Mouse (Mus musculus) C2C12 (cell line): ENCODE results near the gene Clec10a. TPM values are rescaled to one million over a fixed set of nuclear protein-coding genes. Genes with fewer than 3 reads are reported as not detected.
A peak's percentile ranks its signal among the peaks of the same experiment; 100 is the strongest.

Source experiments
- H3K27me3 ChIP-seq: one replicate; pipeline ENCODE4 v1.6.1; 2011; ENCODE audit not compliant: control insufficient read depth, insufficient read depth, insufficient read length
- H3K36me3 ChIP-seq: one replicate; pipeline ENCODE4 v1.6.1; 2011; ENCODE audit not compliant: control insufficient read depth, insufficient read depth
- H3K4me3 ChIP-seq: one replicate; pipeline ENCODE4 v1.5.1; 2011; ENCODE audit warnings: mild to moderate bottlenecking, control low read depth; ENCODE audit not compliant: poor library complexity, insufficient read depth, severe bottlenecking
- H3K79me2 ChIP-seq: one replicate; pipeline ENCODE4 v1.6.1; 2011; ENCODE audit not compliant: control insufficient read depth, insufficient read depth
- H3K79me3 ChIP-seq: one replicate; pipeline ENCODE4 v1.6.1; 2011; ENCODE audit warnings: low read depth, control low read depth
- H3ac ChIP-seq: one replicate; pipeline ENCODE3; 2011; ENCODE audit warnings: low read depth; ENCODE audit not compliant: control insufficient read depth, insufficient read length
- CEBPB ChIP-seq: IDR thresholded peaks from one replicate; pipeline ENCODE4 v1.6.1; 2011; ENCODE audit warnings: low read depth, mild to moderate bottlenecking, control low read depth, moderate library complexity
- CTCF ChIP-seq: IDR thresholded peaks from one replicate; pipeline ENCODE4 v1.5.1; 2011; ENCODE audit not compliant: control insufficient read depth, insufficient read depth, insufficient read length
- FOSL1 ChIP-seq: IDR thresholded peaks from one replicate; pipeline ENCODE4 v1.8.0; 2011; ENCODE audit warnings: mild to moderate bottlenecking, low read length; ENCODE audit not compliant: poor library complexity, insufficient read depth, severe bottlenecking
- MAX ChIP-seq: IDR thresholded peaks from one replicate; pipeline ENCODE4 v1.6.1; 2011; ENCODE audit warnings: mild to moderate bottlenecking, control low read depth
- MYOD1 ChIP-seq: IDR thresholded peaks from one replicate; pipeline ENCODE4 v1.6.1; 2011; ENCODE audit warnings: low read depth; ENCODE audit not compliant: control insufficient read depth, insufficient read length
- MYOG ChIP-seq: IDR thresholded peaks from one replicate; pipeline ENCODE4 v1.6.1; 2011; ENCODE audit not compliant: control insufficient read depth, insufficient read length; ENCODE audit errors: extremely low read depth
- USF1 ChIP-seq: IDR thresholded peaks from one replicate; pipeline ENCODE4 v1.6.1; 2011; ENCODE audit warnings: low read depth, mild to moderate bottlenecking, control low read depth, moderate library complexity
- polyA plus RNA-seq: library from polyadenylated mRNA; unstranded; fragments of >200 nt; fragmentation: generic; extraction: Trizol; gene quantifications from one replicate; pipeline ENCODE4 v1.2.1, GENCODE M21; 2012; ENCODE audit warnings: missing spikeins

Gene Clec10a
- polyA plus RNA-seq, 1 experiment, result 0.20 TPM

- H3K79me2 ChIP-seq, result peaks cover 74% of the 10 kb centered on the region
- H3K4me3 ChIP-seq, result peak overlapping the region; percentile 59
- no peak for TF ChIP-seq MYOG
- TF ChIP-seq CTCF, result no peak
- no peak for TF ChIP-seq USF1
- no peak for TF ChIP-seq MYOD1
- TF ChIP-seq FOSL1, result no peak
- TF ChIP-seq MAX, result no peak
- TF ChIP-seq CEBPB, result no peak
- H3K27me3 ChIP-seq, result no peaks in the 10 kb centered on the region
- H3K79me3 ChIP-seq, result peaks cover 20% of the 10 kb centered on the region
- H3K36me3 ChIP-seq, result peaks cover 30% of the 10 kb centered on the region
- peak overlapping the region; percentile 75 for H3ac ChIP-seq
Observed at GRCm38 (mm10) chr11:70216103-70216502, 60.1 kb downstream of the Clec10a start.

- Histone ChIP-seq H3K36me3 (peaks cover 30% of the 10 kb centered on the region), H3K27me3 (no peaks in the 10 kb centered on the region), H3ac (no peak overlapping the region), H3K79me3 (peaks cover 20% of the 10 kb centered on the region), H3K4me3 (no peak overlapping the region), H3K79me2 (peaks cover 90% of the 10 kb centered on the region)
- TF ChIP-seq CEBPB, result no peak
- no peak for TF ChIP-seq CTCF
- TF ChIP-seq USF1, result no peak
- no peak for TF ChIP-seq MAX
- TF ChIP-seq MYOG, result no peak
Observed at GRCm38 (mm10) chr11:70218039-70218438, 62.0 kb downstream of the Clec10a start.

- no peak for TF ChIP-seq MYOD1
- TF ChIP-seq MAX, result no peak
- no peak for TF ChIP-seq MYOG
- TF ChIP-seq USF1, result no peak
- TF ChIP-seq CTCF, result no peak
- TF ChIP-seq FOSL1, result no peak
- TF ChIP-seq CEBPB, result no peak
- Histone ChIP-seq H3K27me3 (no peaks in the 10 kb centered on the region), H3K4me3 (no peak overlapping the region)
Observed at GRCm38 (mm10) chr11:70218741-70219470, 62.9 kb downstream of the Clec10a start.

GRCm38 (mm10) chr11:70219873-70220272 lies 63.9 kb downstream of the Clec10a start:
- peaks cover 83% of the 10 kb centered on the region for H3K79me2 ChIP-seq
- H3K79me3 ChIP-seq, result peaks cover 20% of the 10 kb centered on the region
- H3ac ChIP-seq, result peak overlapping the region; percentile 90
- TF ChIP-seq USF1 (no peak), MYOG (no peak), FOSL1 (no peak), MAX (no peak), CEBPB (no peak), MYOD1 (no peak), CTCF (no peak)
- H3K27me3 ChIP-seq, result no peaks in the 10 kb centered on the region
- H3K4me3 ChIP-seq, result peak overlapping the region; percentile 43
- H3K36me3 ChIP-seq, result peaks cover 46% of the 10 kb centered on the region

More at GRCm38 (mm10) chr11:70218741-70219470, 62.9 kb downstream of the Clec10a start:
- Histone ChIP-seq H3ac (no peak overlapping the region), H3K79me3 (peaks cover 20% of the 10 kb centered on the region), H3K79me2 (peaks cover 83% of the 10 kb centered on the region), H3K36me3 (peaks cover 37% of the 10 kb centered on the region)

GRCm38 (mm10) chr11:70220323-70220722 lies 64.3 kb downstream of the Clec10a start:
- H3K79me2 ChIP-seq, result peaks cover 78% of the 10 kb centered on the region
- peaks cover 51% of the 10 kb centered on the region for H3K36me3 ChIP-seq
- peak overlapping the region; percentile 90 for H3ac ChIP-seq
- H3K27me3 ChIP-seq, result no peaks in the 10 kb centered on the region
- H3K4me3 ChIP-seq, result peak overlapping the region; percentile 43
- peaks cover 16% of the 10 kb centered on the region for H3K79me3 ChIP-seq
- no peak for TF ChIP-seq MYOD1
- TF ChIP-seq FOSL1, result no peak
- TF ChIP-seq USF1, result no peak
- TF ChIP-seq CTCF, result no peak
- no peak for TF ChIP-seq MYOG
- TF ChIP-seq MAX, result no peak
- TF ChIP-seq CEBPB, result no peak

Other genes starting within 250 kb of the Clec10a start
- 37.3 TPM for gene Gps2, start 242.3 kb upstream of the Clec10a start, polyA plus RNA-seq
- 2,142 TPM for gene Eif5a, start 234.2 kb upstream of the Clec10a start, polyA plus RNA-seq
- 0.02 TPM for gene Ybx2, start 220.4 kb upstream of the Clec10a start, polyA plus RNA-seq
- gene Slc2a4, start 208.0 kb upstream of the Clec10a start, polyA plus RNA-seq, result 0.53 TPM
- 0.06 TPM for gene Cldn7, start 191.4 kb upstream of the Clec10a start, polyA plus RNA-seq
- gene Ctdnep1, start 175.0 kb upstream of the Clec10a start, polyA plus RNA-seq, result 141 TPM
- 111 TPM for gene Elp5, start 173.7 kb upstream of the Clec10a start, polyA plus RNA-seq
- gene Gabarap, start 165.1 kb upstream of the Clec10a start, polyA plus RNA-seq, result 362 TPM
- gene Phf23, start 160.4 kb upstream of the Clec10a start, polyA plus RNA-seq, result 93.4 TPM
- gene Dvl2, start 155.6 kb upstream of the Clec10a start, polyA plus RNA-seq, result 36.4 TPM
- 87.8 TPM for gene Acadvl, start 140.8 kb upstream of the Clec10a start, polyA plus RNA-seq
- 25.3 TPM for gene Dlg4, start 139.3 kb upstream of the Clec10a start, polyA plus RNA-seq
- gene Asgr1, start 102.1 kb upstream of the Clec10a start, polyA plus RNA-seq, result 4.0 TPM
- gene Asgr2, start 63.6 kb upstream of the Clec10a start, polyA plus RNA-seq, result 1.3 TPM
- gene Mgl2, start 25.9 kb upstream of the Clec10a start, polyA plus RNA-seq, result 1.8 TPM
- gene Slc16a11, start 56.6 kb downstream of the Clec10a start, polyA plus RNA-seq, result 145 TPM
- gene Slc16a13, start 64.9 kb downstream of the Clec10a start, polyA plus RNA-seq, result 22.0 TPM
- gene Bcl6b, start 73.6 kb downstream of the Clec10a start, polyA plus RNA-seq, result 9.3 TPM
- gene 0610010K14Rik, start 81.7 kb downstream of the Clec10a start, polyA plus RNA-seq, result 91.7 TPM
- 10.8 TPM for gene Gm21988, start 83.6 kb downstream of the Clec10a start, polyA plus RNA-seq
- gene Rnasek, start 83.6 kb downstream of the Clec10a start, polyA plus RNA-seq, result 300 TPM
- 0.47 TPM for gene Alox12, start 99.2 kb downstream of the Clec10a start, polyA plus RNA-seq
- gene Alox12e, start 166.4 kb downstream of the Clec10a start, polyA plus RNA-seq, result 0.04 TPM
- gene Alox15, start 195.8 kb downstream of the Clec10a start, polyA plus RNA-seq, result not detected